29 mouse cellular contexts compared by ENCODE assay signal in genomic region chrX:20543867-20544266, GRCm38 (mm10). TPM values are rescaled to one million over a fixed set of nuclear protein-coding genes. Genes with fewer than 3 reads are reported as not detected.
"Had no signal": no experiment of that assay in that cellular context is flagged by ENCODE, and none has a peak within 500 bp of the region (broad histone marks: within the 10 kb centered on the region; RNA-seq: fewer than 3 reads in every experiment).

No protein-coding gene starts in this region.

- H3K27me3 ChIP-seq: embryonic facial prominence, embryonic 12.5 days; embryonic facial prominence, embryonic 13.5 days; embryonic facial prominence, embryonic 15.5 days; forebrain, embryonic 12.5 days; forebrain, embryonic 13.5 days; forebrain, embryonic 15.5 days had no signal

- H3K4me2 ChIP-seq: embryonic facial prominence, embryonic 12.5 days; embryonic facial prominence, embryonic 13.5 days; embryonic facial prominence, embryonic 15.5 days; forebrain, embryonic 12.5 days; forebrain, embryonic 13.5 days; forebrain, embryonic 15.5 days had no signal

- H3K36me3 ChIP-seq: embryonic facial prominence, embryonic 10.5 days; embryonic facial prominence, embryonic 12.5 days; embryonic facial prominence, embryonic 13.5 days; embryonic facial prominence, embryonic 15.5 days; forebrain, embryonic 10.5 days; forebrain, embryonic 12.5 days; forebrain, embryonic 15.5 days had no signal

- H3K9ac ChIP-seq: embryonic facial prominence, embryonic 12.5 days; embryonic facial prominence, embryonic 13.5 days; embryonic facial prominence, embryonic 15.5 days; forebrain, embryonic 12.5 days; forebrain, embryonic 13.5 days; forebrain, embryonic 15.5 days; forebrain, postnatal 0 days had no signal

- ATAC-seq: forebrain, embryonic 13.5 days; forebrain, embryonic 14.5 days; forebrain, embryonic 15.5 days; forebrain, embryonic 16.5 days; forebrain, postnatal 0 days had no signal

- H3K27ac ChIP-seq: embryonic facial prominence, embryonic 10.5 days; embryonic facial prominence, embryonic 12.5 days; embryonic facial prominence, embryonic 13.5 days; embryonic facial prominence, embryonic 15.5 days; forebrain, embryonic 10.5 days; forebrain, embryonic 12.5 days; forebrain, embryonic 13.5 days; forebrain, embryonic 15.5 days; gastrocnemius, adult 2 months had no signal

- H3K4me1 ChIP-seq: embryonic facial prominence, embryonic 12.5 days; embryonic facial prominence, embryonic 13.5 days; embryonic facial prominence, embryonic 15.5 days; forebrain, embryonic 13.5 days; forebrain, embryonic 15.5 days had no signal

- H3K9me3 ChIP-seq: embryonic facial prominence, embryonic 10.5 days; embryonic facial prominence, embryonic 12.5 days; embryonic facial prominence, embryonic 13.5 days; embryonic facial prominence, embryonic 15.5 days; forebrain, embryonic 10.5 days; forebrain, embryonic 12.5 days; forebrain, embryonic 13.5 days; forebrain, embryonic 15.5 days had no signal

- DNase-seq: cerebellum, adult 18-20 months; cerebellum, adult 2 months; cerebellum, adult 8-10 months; cerebellum, adult 9-10 months; cerebellum, adult 9-11 months; cerebellum, postnatal 10 days; cerebellum, postnatal 14 days; cerebellum, postnatal 25 days; cerebellum, postnatal 36 days; embryo, embryonic 11 days; forebrain, postnatal 0 days; gastrocnemius, adult 2 months; gastrocnemius, postnatal 10 days; gastrocnemius, postnatal 14 days; gastrocnemius, postnatal 25 days; gastrocnemius, postnatal 36 days; heart, adult 11 months had no signal

- H3K4me3 ChIP-seq: embryonic facial prominence, embryonic 10.5 days; embryonic facial prominence, embryonic 12.5 days; embryonic facial prominence, embryonic 13.5 days; embryonic facial prominence, embryonic 15.5 days; erythroblast, embryonic 14.5 days; forebrain, embryonic 10.5 days; forebrain, embryonic 12.5 days; forebrain, embryonic 13.5 days; forebrain, embryonic 15.5 days; gastrocnemius, adult 2 months had no signal

RNA-seq across cellular contexts. Expression of gene Rgn, which starts 5.7 kb away (rescaled TPM):
- polyA plus RNA-seq: embryonic facial prominence, embryonic 11.5 days; erythroblast, embryonic 14.5 days had no signal
